Mouse (Mus musculus) midbrain, embryonic 12.5 days (tissue): Measurements from ENCODE around the gene Grk3. TPM values are rescaled to one million over a fixed set of nuclear protein-coding genes. Genes with fewer than 3 reads are reported as not detected.

Source experiments
- ATAC-seq: fragments of 200-750 bp; cut with Nextera tagmentation; 2 replicates; pipeline ENCODE4 v1.8.0; 2017; ENCODE audit warnings: low read depth, moderate TSS enrichment, moderate library complexity; ENCODE audit not compliant: low FRiP score
- H3K27ac ChIP-seq: fragments of 300-500 bp; sonication (generic); replicated peaks from 2 replicates; pipeline ENCODE4 v1.5.1; 2016; ENCODE audit warnings: mild to moderate bottlenecking
- H3K27me3 ChIP-seq: fragments of 300-500 bp; sonication (generic); 2 replicates; pipeline ENCODE4 v1.6.1; 2016; ENCODE audit warnings: mild to moderate bottlenecking
- H3K36me3 ChIP-seq: fragments of 300-500 bp; sonication (generic); 2 replicates; pipeline ENCODE4 v1.6.1; 2016
- H3K4me1 ChIP-seq: fragments of 300-500 bp; sonication (generic); 2 replicates; pipeline ENCODE4 v1.6.1; 2016
- H3K4me2 ChIP-seq: fragments of 300-500 bp; sonication (generic); replicated peaks from 2 replicates; pipeline ENCODE4 v1.6.1; 2016; ENCODE audit warnings: mild to moderate bottlenecking, moderate library complexity
- H3K4me3 ChIP-seq: fragments of 300-500 bp; sonication (generic); 2 replicates; pipeline ENCODE4 v1.5.1; 2016; ENCODE audit warnings: mild to moderate bottlenecking
- H3K9ac ChIP-seq: fragments of 300-500 bp; sonication (generic); replicated peaks from 2 replicates; pipeline ENCODE4 v1.6.1; 2016; ENCODE audit warnings: mild to moderate bottlenecking, moderate library complexity
- H3K9me3 ChIP-seq: fragments of 300-500 bp; sonication (generic); 2 replicates; pipeline ENCODE4 v1.6.1; 2016; ENCODE audit warnings: mild to moderate bottlenecking
- WGBS: fragments of 180-500 bp; shearing (Covaris S2); methylation state at CpG from one replicate; pipeline ENCODE4 v1.1.7; 2016; 5-methylcytosine and 5-hydroxymethylcytosine counted together
- polyA plus RNA-seq: library from polyadenylated mRNA; unstranded; fragments of >200 nt; fragmentation: Nextera tagmentation; extraction: Ambion mirVana; gene quantifications from 2 replicates; pipeline ENCODE4 v1.2.1, GENCODE M21; 2016

Gene Grk3
- polyA plus RNA-seq, 1 experiment from 2014 or later, result 10.4 TPM

DNA sequence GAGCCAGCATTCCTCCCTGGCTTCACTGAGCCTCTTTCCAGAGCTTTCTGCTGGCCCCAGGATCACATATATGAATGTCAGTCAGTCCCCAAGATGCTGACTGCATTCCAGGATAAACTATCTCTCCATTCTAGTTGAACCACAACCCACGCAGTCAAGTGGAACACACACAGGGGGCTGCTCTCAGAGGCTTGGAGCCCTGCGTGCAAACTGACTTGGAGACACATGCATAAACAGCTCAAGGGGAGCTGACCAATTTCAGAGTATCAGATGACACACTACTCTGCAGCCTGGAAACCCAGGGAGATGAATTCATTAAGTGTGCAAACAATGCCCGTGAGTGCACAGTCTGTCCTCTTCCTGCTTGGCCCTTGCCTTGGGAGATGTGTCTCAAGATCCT, 54.7 kb downstream of the Grk3 start:
- H3K27me3 ChIP-seq, result no peaks in the 10 kb centered on the region
- no peaks in the 10 kb centered on the region for H3K9me3 ChIP-seq
- H3K4me3 ChIP-seq, result no peak overlapping the region
- H3K9ac ChIP-seq, result no peak overlapping the region
- H3K36me3 ChIP-seq, result no peaks in the 10 kb centered on the region
- no peak for ATAC-seq
- WGBS, result 19% methylated on average over 3 of the region's 3 CpGs
- 0 out of 2 replicates have a peak overlapping the region, but pooled peaks have one; percentile 16 for H3K27ac ChIP-seq
- H3K4me2 ChIP-seq, result no peak overlapping the region
- peaks cover 25% of the 10 kb centered on the region for H3K4me1 ChIP-seq

DNA sequence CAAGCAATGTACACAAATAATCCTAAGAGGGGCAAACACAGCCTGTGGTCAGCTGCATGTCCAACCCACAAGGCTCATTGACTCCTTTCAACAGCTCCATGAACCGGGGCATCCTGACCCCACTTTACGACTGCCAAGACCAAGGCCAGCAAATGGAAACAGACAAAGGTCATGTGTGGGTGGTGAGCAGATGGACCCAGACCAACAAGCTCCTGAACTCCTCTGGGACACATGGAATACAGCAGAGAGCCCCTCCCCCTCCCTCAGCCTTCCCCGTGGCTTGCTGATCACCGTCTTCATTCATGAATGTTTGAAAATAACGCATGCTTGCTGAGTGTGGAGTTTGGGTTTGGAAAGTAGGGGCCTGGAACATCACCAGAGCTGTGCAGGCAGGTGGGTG, 57.3 kb downstream of the Grk3 start:
- Histone ChIP-seq H3K27ac (no peak overlapping the region), H3K4me3 (no peak overlapping the region), H3K36me3 (no peaks in the 10 kb centered on the region), H3K4me2 (no peak overlapping the region), H3K9me3 (no peaks in the 10 kb centered on the region), H3K4me1 (peaks cover 21% of the 10 kb centered on the region), H3K27me3 (no peaks in the 10 kb centered on the region), H3K9ac (no peak overlapping the region)
- WGBS, result 61% methylated on average over 5 of the region's 5 CpGs
- no peak for ATAC-seq

DNA sequence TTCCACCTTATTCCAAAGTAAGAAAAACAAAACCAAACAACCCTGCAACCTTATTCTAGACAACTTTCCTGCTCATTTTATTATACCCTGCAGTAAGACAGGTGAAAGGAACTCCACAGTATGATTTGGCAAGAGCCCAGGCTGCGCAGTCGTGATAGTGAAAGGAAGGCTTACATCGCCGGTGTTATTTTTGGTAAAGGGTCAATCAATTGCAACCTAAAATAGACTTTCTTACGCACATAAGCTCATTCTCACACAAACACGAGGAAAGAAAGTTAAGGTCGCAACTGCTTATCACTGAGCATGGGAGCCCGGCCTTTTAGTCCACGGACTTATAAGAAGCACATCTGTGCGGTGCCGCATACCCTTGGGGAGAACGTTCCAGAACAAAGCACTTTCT, 58.8 kb downstream of the Grk3 start:
- no peaks in the 10 kb centered on the region for H3K27me3 ChIP-seq
- H3K27ac ChIP-seq, result no peak overlapping the region
- H3K4me3 ChIP-seq, result no peak overlapping the region
- 91% methylated on average over 12 of the region's 12 CpGs for WGBS
- ATAC-seq, result no peak
- no peaks in the 10 kb centered on the region for H3K36me3 ChIP-seq
- H3K4me2 ChIP-seq, result no peak overlapping the region
- no peaks in the 10 kb centered on the region for H3K9me3 ChIP-seq
- H3K4me1 ChIP-seq, result peaks cover 18% of the 10 kb centered on the region
- H3K9ac ChIP-seq, result no peak overlapping the region

DNA sequence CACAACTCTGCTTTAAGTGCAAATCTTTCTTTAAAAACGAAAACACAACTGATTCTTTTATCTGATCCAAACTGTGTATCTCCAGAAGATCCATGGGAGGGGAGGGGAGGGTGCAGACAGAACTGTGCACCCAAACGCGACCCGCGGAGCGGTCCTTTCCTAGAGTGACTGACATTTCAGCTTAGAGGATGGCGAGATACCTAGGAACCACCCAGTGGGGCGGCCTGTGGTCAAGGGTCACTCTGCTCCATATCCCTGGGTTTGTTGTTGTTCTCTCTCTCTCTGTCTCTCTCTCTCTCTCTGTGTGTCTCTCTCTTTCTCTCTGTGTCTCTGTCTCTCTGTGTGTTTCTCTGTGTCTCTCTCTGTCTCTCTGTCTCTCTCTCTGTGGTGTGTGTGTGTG, 59.2 kb downstream of the Grk3 start:
- H3K4me1 ChIP-seq, result peaks cover 15% of the 10 kb centered on the region
- no peak overlapping the region for H3K4me2 ChIP-seq
- no peak for ATAC-seq
- H3K27me3 ChIP-seq, result no peaks in the 10 kb centered on the region
- H3K36me3 ChIP-seq, result no peaks in the 10 kb centered on the region
- no peaks in the 10 kb centered on the region for H3K9me3 ChIP-seq
- H3K9ac ChIP-seq, result no peak overlapping the region
- WGBS, result 88% methylated on average over 8 of the region's 8 CpGs
- H3K27ac ChIP-seq, result no peak overlapping the region
- H3K4me3 ChIP-seq, result no peak overlapping the region

DNA sequence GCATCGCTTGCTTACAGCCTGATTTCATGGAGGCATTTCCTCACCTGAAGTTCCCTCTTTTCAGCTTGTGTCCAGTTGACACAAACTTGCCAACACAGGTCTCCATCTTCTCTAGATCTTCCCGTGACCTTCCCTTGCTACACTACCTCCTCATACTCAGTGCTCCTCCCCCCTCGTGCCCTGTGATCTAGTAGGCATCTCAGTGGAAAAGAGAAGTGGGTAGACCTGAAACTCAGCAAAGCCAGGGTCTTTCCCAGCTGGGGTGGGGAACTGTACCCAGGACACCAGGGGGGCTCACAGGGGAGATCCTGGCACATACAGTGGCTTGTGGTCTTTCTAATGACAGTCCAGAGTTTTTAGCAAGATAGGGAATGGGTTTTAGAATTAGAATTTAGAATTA, 64.7 kb downstream of the Grk3 start:
- ATAC-seq, result no peak
- Histone ChIP-seq H3K36me3 (no peaks in the 10 kb centered on the region), H3K4me1 (no peaks in the 10 kb centered on the region)

DNA sequence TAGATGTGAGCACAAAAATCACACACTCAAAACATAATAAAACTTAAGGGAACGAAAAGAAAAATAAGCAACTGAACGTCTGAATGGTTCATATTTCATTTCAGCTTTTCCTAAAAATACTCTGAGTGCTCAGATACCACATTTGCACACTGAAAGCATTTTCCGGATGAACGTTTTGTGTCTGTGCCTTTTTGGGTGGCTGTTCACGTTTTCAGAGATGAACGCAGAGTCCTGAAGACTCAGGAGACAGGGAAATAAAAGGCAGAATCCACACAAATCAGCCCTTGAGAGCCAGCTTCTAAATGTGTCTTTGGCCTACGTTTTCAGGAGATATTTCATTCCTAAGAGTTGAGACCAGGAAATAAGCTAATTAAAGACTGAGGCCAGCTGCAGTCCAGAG, 69.7 kb downstream of the Grk3 start:
- WGBS, result 81% methylated on average over 7 of the region's 7 CpGs

More for the DNA sequence above, 64.7 kb downstream of the Grk3 start:
- WGBS, result 82% methylated on average over 3 of the region's 3 CpGs
- Histone ChIP-seq H3K27me3 (no peaks in the 10 kb centered on the region), H3K27ac (no peak overlapping the region), H3K4me2 (no peak overlapping the region), H3K9me3 (no peaks in the 10 kb centered on the region), H3K4me3 (no peak overlapping the region), H3K9ac (no peak overlapping the region)

DNA sequence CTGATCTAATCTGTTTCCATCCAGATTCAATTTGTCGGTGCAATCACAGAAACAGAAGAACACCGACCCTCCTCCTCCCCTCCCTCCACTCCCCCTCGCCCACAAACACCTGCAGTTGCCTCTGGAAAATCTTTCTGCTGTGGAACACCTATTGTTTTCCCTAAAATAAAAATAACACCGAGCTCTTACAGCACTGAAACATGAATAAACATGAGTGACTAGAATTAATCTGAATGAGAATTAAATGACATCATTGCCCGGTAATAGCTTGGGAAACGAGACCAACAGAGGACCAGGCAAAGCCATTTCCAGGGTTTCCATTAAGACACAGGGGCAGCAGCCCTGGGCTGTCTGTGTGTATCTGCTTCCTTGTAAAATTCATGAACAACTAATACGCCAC, 73.3 kb downstream of the Grk3 start:
- Histone ChIP-seq H3K27ac (no peak overlapping the region), H3K4me2 (no peak overlapping the region), H3K9ac (no peak overlapping the region), H3K4me3 (no peak overlapping the region), H3K36me3 (0 out of 2 replicates have a peak, but pooled peaks cover 4% of the 10 kb centered on the region), H3K27me3 (no peaks in the 10 kb centered on the region), H3K9me3 (no peaks in the 10 kb centered on the region), H3K4me1 (peaks cover 9% of the 10 kb centered on the region)
- no peak for ATAC-seq
- 50% methylated on average over 7 of the region's 7 CpGs for WGBS

More for the DNA sequence above, 69.7 kb downstream of the Grk3 start:
- Histone ChIP-seq H3K4me1 (peaks cover 9% of the 10 kb centered on the region), H3K36me3 (0 out of 2 replicates have a peak, but pooled peaks cover 4% of the 10 kb centered on the region), H3K27ac (no peak overlapping the region), H3K4me2 (no peak overlapping the region), H3K9me3 (no peaks in the 10 kb centered on the region), H3K9ac (no peak overlapping the region), H3K27me3 (no peaks in the 10 kb centered on the region), H3K4me3 (no peak overlapping the region)
- ATAC-seq, result no peak

DNA sequence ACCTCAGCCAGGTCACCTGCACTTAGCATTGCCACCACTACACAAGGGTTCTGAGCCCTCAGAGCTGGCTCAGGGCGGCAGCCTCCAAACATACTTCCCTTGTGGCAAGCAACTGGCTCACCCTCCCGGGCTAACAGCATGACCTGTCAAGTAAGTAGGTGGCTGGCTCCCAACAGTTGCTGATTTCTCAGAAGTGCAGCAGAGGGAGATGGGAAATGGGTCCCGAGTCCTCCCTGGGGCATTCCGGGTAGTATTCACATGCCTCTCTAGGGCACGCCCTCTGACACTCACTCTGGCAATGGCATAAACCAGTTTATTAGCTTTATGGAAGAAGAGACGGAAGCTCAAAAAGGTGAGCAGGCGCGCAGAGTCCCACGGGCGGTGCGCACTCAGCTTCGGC, 74.6 kb downstream of the Grk3 start:
- no peaks in the 10 kb centered on the region for H3K9me3 ChIP-seq
- peaks cover 9% of the 10 kb centered on the region for H3K4me1 ChIP-seq
- H3K4me2 ChIP-seq, result no peak overlapping the region
- H3K4me3 ChIP-seq, result no peak overlapping the region
- no peak overlapping the region for H3K9ac ChIP-seq
- H3K27me3 ChIP-seq, result no peaks in the 10 kb centered on the region
- no peak overlapping the region for H3K27ac ChIP-seq
- WGBS, result 93% methylated on average over 12 of the region's 12 CpGs
- ATAC-seq, result no peak
- 0 out of 2 replicates have a peak, but pooled peaks cover 4% of the 10 kb centered on the region for H3K36me3 ChIP-seq

DNA sequence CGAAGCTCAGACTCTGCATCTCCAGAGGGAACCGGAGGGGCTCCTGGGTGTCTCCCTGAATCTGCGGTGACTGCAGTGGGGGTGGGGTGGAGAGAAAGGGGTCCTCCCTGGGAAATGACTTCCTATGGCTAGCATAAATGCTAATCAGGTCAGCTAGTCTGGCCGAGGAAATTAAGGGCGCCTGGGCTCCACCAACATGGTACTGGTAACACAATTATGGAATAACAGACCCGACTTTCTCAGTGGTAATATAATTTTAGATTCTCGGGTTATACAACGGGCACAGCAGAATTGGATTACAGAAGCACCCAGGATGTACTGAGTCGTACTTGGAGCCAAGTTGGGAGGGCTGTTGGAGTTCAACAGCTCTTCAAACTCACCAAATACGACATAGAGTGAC, 79.0 kb downstream of the Grk3 start:
- ATAC-seq, result no peak
- no peaks in the 10 kb centered on the region for H3K27me3 ChIP-seq
- H3K36me3 ChIP-seq, result 0 out of 2 replicates have a peak, but pooled peaks cover 6% of the 10 kb centered on the region
- H3K4me3 ChIP-seq, result no peak overlapping the region
- no peak overlapping the region for H3K9ac ChIP-seq
- no peak overlapping the region for H3K27ac ChIP-seq
- H3K4me2 ChIP-seq, result no peak overlapping the region
- 87% methylated on average over 10 of the region's 10 CpGs for WGBS
- no peaks in the 10 kb centered on the region for H3K9me3 ChIP-seq
- H3K4me1 ChIP-seq, result peaks cover under 1% of the 10 kb centered on the region; the same call in 1 of the 2 replicates

DNA sequence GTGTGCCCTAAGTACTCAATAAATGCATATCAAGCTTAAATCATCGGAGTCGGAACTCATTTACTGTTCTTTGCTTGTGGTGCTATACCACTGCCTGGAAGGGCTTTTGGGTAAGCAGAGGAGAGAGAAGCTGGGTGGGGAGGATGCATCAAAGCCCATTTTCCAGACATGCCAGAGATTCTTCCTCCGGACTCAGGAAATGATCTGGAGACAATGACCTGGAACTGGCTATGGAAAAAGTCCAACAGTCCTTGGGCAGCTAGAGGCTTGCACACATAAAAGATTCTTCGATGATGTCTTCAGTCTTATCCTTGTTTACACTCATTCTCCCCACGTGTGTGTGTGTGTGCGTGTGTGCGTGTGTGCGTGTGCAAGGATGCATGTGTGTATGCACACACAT, 80.2 kb downstream of the Grk3 start:
- 0 out of 2 replicates have a peak, but pooled peaks cover 3% of the 10 kb centered on the region for H3K36me3 ChIP-seq
- H3K4me2 ChIP-seq, result no peak overlapping the region
- no peaks in the 10 kb centered on the region for H3K27me3 ChIP-seq
- WGBS, result 89% methylated on average over 8 of the region's 8 CpGs
- H3K27ac ChIP-seq, result no peak overlapping the region
- H3K9ac ChIP-seq, result no peak overlapping the region
- no peak for ATAC-seq
- no peaks in the 10 kb centered on the region for H3K9me3 ChIP-seq
- no peak overlapping the region for H3K4me3 ChIP-seq
- H3K4me1 ChIP-seq, result no peaks in the 10 kb centered on the region

DNA sequence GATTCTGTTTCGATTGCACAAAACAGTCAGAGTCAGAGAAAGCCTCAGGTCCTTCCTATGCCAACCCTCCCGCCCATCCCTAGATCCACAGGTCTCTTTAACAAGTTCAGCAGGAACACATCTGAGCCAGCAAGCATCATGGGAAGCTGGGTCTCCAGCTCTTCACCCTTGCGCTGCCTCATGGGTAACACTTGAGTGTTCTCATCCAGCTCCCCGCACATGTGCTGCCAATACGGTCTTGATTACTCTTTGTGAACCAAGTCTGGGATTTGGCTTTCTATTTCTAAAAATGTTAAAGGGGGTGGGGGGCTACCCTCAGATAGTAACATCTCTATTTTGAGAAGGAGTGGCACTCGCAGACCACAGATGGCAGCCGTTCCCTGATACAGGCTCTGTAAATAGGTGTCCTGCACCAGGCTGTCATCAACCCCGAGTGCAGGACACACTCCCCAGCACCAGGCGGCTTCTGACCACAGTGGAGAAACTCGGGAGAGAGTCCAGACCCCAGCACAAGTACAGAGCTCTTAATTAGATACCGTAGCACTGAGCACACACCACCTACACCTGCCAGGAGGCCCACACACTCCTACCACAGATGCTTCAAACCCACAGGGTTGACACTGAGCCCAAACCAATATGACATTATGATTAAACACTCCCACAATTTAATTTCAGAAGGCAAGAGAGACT, 82.6 kb downstream of the Grk3 start:
- no peak overlapping the region for H3K27ac ChIP-seq
- WGBS, result 89% methylated on average over 11 of the region's 11 CpGs

DNA sequence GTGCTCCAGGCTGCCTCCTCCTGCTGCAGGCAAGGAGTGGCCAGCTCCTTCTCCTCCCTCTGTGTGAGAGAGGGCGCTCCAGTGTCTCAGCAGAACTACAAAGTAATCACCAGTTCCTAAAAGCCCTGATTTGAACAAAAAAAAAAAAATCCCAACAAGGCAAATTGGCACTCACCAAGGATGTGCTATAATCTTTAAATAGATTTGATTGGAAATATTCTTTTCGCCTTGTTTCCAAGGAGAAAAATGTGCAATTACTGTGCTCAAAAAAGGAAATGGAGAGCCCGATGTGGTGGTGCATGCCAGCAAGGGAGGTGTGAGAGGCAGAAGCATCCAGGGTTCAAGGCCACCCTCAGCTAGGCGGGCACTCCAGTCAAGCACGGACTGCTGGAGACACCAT, 83.7 kb downstream of the Grk3 start:
- 0 out of 2 replicates have a peak, but pooled peaks cover 3% of the 10 kb centered on the region for H3K36me3 ChIP-seq
- H3K9ac ChIP-seq, result no peak overlapping the region
- peaks cover 4% of the 10 kb centered on the region; the same call in 1 of the 2 replicates for H3K4me1 ChIP-seq
- no peak for ATAC-seq
- no peak overlapping the region for H3K4me2 ChIP-seq
- no peak overlapping the region for H3K4me3 ChIP-seq
- no peak overlapping the region for H3K27ac ChIP-seq
- H3K9me3 ChIP-seq, result no peaks in the 10 kb centered on the region
- WGBS, result 83% methylated on average over 5 of the region's 5 CpGs
- no peaks in the 10 kb centered on the region for H3K27me3 ChIP-seq

More for the DNA sequence above, 82.6 kb downstream of the Grk3 start:
- Histone ChIP-seq H3K36me3 (0 out of 2 replicates have a peak, but pooled peaks cover 3% of the 10 kb centered on the region), H3K27me3 (no peaks in the 10 kb centered on the region), H3K9ac (no peak overlapping the region), H3K4me2 (no peak overlapping the region), H3K4me1 (peaks cover 4% of the 10 kb centered on the region; the same call in 1 of the 2 replicates), H3K9me3 (no peaks in the 10 kb centered on the region), H3K4me3 (no peak overlapping the region)
- no peak for ATAC-seq
